Mouse (Mus musculus) left cerebral cortex, adult 18-20 months (tissue): ENCODE data around the gene Tpra1. TPM values are rescaled to one million over a fixed set of nuclear protein-coding genes. Genes with fewer than 3 reads are reported as not detected.

ENCODE experiments used
- DNase-seq, 2 experiments: peaks; one replicate each; pipeline ENCODE4 v3.0.0; 2021 to 2022; ENCODE audit warnings: low spot score in 2 of 2, mixed read lengths in 1 of 2
- total RNA-seq, 2 experiments: library from RNA; stranded (reverse); gene quantifications; 2 replicates each; pipeline ENCODE4 v1.2.3; 2021

The Tpra1 gene
- total RNA-seq, 2 experiments from 2014 or later = 45.5 to 47.2 TPM

DNA sequence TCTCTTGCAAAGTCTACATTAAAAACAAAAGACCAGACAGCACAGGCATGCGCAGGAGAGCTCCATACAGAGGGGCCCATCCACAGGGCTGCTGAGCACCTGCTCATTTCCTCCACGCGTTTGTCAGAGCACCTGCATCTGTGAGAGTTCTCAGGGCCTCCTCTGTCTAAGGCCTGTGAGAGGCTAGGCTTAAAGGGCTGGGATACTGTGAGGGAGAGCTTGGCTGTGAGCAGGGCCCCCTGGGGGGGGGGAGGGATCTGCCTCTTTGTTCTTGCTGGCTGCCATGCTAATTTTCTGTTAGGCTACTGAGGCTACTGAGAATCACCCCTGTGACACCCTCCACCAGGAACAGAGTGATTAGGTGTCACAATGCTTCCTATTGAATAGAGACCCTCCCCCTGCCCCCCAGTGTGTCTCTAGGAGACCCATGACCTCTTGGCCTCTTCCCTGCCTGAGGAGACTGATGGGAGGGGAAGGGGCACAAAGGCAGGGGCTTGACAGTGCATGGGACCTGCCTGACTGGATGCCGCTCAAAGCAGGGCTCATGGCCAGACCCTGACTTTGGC lies 23.7 kb downstream of the Tpra1 start:
- DNase-seq = no peak

DNA sequence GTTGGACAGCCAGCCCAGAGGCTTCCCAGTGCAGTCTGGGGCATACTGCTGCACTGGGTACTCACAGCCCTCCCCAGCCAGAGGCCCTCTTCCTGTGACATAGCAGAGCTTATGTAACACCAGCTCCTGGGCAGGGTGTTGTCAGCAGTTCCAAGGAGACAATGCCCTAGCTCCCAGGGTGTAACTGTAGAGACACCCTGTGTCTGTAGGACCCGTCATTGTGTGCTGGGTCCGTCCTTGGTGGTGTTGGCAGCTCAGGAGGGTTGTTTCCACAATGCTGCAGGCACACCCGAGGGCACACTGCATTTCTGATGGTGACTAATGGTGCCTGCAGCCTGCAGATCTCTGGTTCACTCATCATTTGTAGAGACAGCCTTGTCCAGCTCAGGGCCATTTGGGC lies 24.8 kb downstream of the Tpra1 start:
- DNase-seq = no peak

DNA sequence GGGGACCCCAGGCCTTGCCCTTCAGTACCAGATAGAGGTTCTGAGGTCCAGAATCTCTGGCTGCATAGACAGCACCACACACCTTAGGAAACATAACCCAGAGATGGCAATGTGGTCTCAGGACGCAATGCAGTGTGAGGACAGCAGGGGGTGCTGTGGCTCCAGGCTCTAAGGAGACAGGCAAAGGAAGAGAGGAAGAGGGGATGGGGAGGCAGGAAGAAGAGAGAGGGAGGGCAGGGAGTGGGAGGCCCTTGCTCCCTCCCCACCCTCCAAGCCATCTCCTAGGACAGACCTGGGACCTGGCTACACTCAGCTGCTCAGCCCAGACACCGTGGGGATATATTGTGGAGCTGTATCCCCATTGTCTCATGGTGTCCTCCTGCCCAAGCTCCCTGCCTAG lies 25.5 kb downstream of the Tpra1 start:
- peak; percentile 87 to 93 for DNase-seq

DNA sequence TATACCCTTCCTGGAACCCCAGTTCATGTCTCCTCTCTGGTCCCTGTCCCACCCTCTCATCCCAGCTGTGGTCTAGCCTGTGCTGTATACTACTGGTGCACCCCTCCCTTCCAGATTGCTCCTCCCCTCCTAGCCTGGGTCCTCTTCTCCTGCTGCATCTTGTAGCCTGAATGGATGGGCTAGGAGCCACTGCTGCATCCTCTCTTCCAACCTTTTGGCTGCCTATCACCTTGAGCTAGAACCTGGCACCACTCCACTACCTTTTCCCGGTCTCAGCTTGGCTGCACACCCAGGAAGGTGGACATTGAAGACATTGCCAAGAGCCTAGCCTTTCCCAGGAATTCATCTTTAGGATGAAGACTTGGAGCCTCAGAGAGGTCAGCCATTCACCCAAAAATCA lies 26.0 kb downstream of the Tpra1 start:
- no peak for DNase-seq

DNA sequence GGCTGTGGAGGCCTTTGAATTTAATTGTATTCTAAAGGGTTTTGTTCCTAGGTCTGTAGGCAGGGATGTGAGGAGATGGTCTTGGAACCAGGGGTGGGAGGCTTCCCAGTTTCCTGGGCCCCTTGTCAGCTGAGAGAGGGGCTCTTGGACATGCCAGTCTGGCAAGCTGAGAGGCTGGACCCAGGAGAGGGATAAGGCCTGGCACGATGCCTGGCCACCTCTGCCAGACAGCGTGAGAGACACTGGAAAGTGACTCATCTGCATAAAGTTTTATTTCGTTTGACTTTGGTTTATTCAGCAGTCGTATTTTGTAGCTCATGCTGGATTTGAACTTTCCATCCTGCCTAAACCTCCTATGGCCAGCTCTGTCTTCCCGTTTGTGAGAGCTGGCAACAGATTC lies 26.5 kb downstream of the Tpra1 start:
- DNase-seq = no peak

DNA sequence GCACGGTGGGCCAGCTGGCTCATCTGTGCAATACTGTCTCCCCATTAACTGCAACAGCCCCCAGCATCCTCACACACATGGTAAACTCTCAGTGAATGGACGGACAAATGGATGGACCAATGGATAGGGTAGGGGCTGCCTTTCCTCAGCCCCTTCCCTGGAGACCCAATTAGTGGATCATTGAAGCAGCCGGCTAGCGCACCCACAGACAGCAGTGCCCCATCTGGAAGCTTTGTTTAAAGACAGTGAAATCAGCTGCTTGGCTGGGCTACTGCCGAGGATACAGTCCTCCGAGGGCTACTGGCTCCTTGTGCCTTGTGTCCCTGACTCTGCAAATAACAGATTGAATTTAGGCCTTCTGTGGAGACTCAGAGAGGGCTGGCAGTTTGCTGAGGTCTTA lies 27.4 kb downstream of the Tpra1 start:
- no peak for DNase-seq

DNA sequence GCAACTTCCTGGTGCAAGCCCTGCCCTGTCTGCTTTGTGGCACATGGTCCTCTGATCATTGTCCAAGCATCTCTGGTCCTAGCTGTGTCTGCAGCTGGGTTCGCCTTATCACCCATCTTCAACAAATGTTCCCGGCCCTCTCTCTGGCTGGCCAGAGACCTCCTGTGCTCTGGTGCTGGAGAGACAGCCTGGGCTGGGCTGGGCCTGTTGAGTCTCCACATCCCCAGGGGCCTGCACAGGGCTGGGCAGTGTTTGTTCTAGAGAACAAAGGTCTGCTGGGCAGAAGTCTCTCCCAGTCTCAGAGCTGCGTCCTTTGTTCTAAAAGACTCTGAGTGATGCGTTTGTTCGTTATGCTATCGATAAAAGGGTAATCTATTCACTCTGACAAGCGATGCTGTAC lies 28.0 kb downstream of the Tpra1 start:
- DNase-seq = no peak

DNA sequence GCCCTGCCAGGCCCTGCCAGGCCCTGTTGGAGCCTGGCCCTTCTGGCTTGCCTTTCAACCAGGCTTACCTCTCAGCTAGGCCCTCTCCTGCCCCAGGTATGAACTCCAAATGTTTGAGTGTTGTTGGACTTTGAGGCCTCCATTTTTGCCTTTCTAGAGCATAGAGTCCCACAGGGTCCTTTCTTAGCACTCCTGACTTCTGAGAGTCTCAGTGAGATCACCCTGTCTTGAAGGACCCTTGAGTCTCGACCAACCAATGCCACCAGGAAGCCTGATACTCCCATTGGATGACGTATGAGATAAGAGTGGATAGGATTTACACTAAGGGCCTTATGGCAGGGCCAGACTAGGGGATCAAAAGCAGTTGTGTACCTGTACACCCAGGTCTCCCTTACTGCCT lies 29.4 kb downstream of the Tpra1 start:
- no peak for DNase-seq

DNA sequence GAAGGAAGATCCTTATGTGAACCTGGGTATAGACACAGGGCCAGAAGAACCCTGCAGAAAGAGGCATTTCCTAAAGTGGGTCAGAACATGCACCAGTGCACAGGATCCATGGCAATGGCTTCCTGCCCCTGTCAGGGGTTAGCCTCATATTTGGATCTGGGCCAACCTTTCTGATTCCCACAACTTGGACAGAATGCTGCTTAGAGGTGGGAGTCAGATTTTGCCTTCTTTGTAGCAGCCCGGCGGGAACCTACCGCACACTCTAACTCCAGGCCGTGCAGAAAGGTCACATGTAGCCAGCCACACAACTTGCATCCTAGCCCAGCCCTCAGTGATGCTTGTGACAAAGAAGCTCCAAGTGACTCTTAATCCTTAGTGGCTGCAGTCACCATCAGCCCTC lies 32.1 kb downstream of the Tpra1 start:
- DNase-seq = no peak

DNA sequence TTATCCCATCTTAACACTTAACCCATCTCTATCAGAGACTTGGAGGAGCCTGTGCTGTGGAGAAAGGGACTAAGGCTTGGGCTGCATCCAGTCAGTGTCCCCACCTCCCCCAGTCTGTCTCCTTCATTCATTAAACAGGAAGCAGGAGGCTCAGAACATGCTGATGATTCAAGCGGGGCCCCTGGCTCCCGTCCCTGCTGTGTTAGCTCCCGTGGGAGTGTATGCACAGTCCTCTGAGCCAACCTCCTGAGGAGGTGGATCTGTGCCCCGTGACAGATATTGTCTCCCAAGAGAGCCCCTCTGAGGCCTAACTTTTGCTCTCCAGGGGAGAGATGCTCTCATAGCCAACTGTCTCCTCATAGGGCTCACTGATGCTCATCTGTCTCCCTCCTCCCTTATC lies 32.8 kb downstream of the Tpra1 start:
- DNase-seq = peak; percentile 72 to 81

DNA sequence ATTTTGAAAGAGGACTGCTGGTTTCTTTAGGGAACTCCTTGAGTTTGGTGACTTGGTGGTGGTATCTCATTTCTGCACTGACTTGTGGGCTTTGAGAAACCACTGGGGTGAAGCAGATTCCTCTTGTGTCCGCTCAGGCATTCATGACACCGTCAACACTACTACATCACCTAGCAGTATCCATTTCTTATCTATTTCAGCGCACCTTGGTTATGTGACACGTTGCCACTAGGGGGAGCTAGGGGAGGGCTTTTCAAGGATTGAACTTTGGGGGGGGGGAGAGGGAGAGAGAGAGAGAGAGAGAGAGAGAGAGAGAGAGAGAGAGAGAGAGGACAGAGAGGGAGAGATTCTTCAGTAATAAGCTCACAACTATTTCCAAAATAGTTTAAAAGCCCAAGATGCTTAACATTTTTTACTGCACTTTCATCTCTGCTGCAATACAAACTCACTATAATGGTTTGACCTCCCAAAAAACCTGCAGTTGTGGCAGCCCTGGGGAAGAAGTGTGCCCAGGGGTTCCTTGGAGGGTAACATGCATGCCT lies 33.8 kb downstream of the Tpra1 start:
- DNase-seq = peak in 1 of 2 experiments; percentile 72

DNA sequence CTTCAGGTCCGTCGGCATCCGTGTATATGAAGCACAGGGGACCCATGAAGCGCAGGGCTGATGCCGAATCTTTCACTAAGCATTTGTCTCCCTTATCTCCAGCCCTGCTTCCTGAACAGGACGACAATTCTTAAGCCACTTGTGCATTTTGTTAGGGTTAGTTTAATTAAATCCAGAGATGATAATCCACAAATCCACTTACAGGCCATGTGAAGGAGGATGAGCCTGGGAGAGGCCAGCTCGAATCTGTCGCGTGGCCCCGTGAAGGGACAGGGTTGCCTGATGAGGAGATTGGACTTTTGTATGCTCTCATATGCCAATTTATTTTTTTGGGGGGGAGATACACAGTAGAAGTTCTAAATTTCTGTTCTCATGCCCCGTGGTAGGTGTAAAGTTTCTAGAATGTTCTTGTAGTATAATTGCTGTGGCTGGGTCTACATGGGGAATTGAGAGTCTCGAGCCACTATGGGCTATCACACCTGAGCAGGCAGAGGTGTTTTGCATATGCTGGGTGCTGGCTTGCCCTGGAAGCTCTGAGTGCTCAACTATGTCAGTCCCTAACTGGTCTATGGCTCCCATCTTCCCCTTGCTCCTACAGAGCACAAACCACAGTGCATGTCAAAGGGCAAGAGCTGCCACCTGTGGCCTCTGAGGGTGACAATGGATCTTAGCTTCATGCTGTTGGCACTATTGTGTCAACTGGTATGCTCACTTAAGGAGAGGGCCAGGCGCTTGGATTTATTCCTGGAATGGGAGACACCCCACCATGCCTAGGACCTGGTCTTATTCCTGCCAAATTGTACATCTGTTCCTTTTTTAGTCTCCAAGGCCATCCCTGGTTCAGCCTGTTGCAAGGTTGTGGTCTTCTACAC lies 34.5 kb downstream of the Tpra1 start:
- no peak for DNase-seq

DNA sequence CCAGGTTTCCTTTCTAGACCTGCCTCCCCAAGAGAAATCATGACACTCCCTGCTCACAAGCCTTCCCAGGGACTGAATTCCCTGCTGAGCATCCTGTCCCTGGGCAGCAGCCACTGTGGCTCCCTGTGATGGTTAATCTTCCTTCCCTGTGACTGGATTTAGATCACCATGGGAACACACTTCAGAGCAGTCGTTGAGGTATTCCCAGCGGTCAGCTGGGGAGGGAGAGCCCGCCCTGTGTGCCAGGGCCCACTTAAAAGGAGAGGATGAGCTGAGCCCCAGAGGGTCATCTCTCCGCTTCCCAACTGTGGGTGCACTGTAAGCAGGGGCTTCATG lies 35.1 kb downstream of the Tpra1 start:
- no peak for DNase-seq

DNA sequence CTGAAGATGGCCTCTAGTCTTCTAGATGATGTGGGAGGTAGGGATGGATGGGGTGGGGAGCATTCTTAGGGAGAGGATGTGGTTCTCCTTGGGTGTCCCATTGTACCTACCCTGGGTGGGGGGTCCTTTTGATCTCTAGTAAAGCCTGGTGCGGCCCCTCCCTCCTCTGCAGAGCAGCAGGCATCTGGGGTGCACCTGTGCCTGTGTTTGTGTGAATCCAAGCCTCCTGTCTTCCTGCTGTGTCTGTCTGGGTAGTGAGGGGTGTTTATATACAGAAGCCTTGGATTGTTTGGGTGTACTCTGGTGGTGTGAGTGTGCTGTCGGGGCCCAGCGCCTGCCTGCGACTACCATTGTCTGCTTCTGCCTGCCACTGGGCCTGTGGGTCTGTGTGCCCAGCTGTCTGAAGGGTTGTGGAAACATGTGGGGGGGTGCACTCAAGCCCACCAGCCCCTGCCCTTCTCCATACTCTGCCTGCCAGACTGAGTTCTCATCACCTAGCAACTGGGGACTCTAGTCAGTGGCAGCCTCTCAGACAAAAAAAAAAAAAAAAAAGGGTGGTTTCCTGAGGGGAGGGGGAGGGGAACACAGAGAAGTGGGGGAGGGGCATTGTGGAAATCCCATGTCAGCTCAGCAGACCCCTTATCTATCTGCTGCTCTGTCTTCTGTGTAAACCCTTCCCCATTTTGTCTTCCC lies 36.1 kb downstream of the Tpra1 start:
- DNase-seq = no peak

DNA sequence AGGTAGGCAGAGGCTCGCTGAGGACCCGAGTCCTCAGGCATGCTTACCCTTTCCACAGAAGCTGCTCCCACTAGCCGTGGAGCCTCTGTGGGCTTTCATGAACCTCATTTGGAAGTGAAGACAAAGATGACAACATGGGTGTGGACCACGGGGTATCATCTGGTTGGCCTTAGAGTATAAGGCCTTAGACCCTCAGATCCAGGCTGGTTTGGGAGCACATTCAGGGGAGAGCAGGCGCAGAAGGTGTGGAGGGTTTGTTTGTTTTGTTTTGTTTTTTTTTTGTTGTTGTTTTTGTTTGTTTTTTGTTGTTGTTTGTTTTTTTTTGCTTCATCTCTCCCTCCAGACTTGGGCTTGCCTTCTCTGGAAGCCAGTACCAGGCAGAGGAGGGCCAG lies 36.6 kb downstream of the Tpra1 start:
- DNase-seq = no peak

DNA sequence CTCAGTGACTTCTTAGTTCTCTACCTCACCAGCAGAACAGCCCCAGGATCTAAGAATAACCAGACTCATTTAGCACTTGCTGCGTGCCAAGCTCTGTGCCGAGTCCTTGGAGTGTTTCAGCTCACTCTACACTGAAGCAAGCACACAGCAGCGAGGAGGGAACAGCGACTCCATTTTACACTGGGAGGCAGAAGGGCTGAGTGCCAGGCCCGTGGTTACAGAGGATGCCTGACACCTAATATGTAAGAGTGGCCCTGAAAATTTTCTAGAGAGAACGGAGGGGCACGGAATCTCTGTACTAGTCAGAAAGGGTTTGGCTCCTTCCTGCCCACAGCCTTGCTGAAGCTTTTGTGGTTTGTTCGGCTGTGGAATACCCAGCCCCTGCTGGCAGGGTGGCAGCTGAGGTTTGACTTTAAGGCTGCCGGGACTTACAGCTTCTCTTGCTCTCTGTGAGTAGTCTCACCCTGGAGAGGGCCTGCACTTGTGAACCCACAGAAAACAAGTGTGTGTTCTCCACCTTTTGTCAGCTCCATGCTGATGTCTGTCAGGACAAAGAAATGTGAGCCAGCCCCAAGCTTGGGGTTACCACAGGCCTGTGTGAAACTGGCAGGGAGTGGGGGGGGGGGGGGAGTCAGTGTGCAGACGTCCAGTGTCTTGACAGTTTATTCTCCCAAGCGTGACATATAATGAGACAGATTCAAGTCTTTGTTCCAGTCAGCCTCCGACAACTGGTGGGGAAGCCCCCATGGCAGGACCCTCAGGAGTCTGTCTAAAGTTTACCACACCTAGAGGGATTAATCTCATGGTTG lies 37.4 kb downstream of the Tpra1 start:
- peak; percentile 48 to 75 for DNase-seq

DNA sequence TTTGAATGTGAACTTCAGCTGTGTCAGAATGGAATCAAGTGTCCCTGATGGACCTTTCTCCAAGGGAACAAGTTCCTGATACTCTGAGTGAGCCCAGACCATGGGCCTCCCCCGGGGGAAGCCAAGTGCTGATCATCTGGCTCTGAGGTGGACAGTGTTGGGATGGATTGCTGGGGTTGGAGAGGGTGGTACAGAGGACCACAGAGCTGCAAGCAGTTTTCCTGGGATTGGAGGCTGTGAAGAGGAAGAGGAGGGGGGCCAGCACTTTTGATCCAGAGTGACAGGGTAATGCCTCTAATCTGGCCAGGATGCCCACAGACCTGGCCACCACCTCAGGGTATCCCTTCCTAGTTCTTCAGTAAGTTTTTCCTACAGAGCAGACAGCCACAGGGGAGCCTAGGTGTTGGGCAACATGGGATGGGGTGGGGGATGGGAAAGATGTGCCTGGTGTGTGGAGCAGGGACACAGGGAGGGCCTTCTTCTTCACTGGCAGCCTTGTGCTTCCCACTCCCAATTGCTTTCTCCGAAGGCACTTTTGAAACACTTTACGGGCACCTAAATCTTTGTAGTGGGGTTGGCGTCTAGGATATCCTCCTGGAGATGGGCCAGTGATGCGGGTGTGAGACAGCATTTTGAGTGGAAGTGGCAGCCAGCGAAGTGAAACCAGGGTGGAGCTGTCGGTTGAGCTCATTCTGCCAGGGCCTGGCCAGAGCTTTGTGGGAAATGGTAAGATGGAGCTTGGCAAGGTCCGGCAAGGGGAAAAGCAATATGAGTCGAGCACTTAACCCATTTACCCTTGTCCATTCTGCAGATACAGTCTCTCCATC lies 38.3 kb downstream of the Tpra1 start:
- DNase-seq = no peak

DNA sequence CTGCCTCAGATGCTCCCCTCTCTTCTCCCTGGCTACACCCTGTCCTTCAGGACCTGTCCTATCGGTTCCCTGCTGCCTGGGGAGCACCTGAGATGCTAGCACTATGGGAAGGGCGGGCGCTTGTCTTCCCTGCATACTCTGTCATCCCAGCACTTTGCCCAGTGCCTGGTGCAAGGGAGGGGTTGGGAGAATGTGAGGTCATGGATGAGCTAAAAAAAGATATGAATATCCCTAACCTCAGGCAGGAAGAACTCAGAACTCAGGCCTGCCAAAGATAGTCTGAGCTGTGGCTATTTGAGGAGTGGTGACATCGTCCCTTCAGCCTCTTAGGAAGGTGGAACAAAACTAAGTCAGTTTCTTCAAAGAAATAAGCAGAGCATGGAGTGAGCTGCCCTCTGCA lies 39.6 kb downstream of the Tpra1 start:
- no peak for DNase-seq

DNA sequence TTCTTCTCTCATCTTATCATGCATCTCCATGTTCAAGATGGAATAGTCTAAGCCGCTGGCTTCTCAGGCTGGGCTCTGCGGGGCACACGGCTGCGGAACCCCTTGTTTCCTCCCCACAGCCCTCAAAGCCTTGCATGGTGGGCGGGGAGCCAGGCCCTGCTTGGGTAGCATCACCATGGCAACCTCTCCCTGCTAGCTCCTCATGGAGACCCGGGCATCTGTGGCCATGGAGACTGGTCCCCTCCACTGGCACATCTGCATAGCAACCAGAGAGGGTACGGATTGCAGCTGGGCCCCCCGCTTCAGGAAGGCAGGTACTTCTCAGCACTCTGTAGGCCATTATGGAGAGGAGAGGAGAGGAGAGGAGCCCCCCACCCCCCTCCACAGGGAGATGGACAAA lies 40.5 kb downstream of the Tpra1 start:
- DNase-seq = no peak

DNA sequence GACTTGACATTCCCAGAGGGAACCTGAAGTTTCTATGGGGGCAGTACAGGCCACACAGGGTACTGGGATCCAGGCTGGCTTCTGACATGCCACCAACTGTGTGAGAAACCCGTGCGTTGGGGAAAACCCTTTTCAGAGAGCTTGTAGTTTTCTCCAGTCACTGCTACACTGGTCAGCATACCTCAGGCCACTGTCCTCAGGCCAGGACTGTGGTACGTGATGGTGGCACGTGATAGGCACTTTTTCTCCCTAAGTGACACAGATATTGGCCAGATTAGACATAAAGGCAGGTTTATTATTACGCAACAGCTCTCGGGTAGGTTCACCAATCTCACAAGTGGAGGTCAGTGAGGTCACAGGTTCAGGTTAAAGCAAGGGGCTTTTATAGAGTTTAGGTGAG lies 41.6 kb downstream of the Tpra1 start:
- no peak for DNase-seq

DNA sequence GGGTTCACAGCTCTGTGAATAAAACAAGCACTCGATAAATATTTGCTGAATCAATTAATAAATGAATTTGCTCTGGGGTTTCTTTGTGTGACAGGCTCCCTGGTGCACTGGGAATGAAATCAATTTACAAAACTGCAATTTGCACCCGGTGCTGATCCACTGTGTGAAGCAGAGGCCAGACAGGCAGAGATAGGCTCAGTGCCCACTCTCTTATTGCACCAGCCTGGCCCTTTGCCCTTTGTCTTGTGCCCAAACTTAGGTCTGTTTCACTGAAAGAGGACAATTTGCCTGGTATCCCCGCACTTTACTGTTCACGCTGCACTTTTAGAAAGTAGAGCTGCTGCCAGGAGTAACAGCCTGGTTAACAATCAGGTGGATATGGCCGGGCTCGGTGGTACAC lies 44.4 kb downstream of the Tpra1 start:
- no peak for DNase-seq
